Comparison of ENCODE assay signal across 10 mouse cellular contexts in genomic region chr11:50565466-50566211, GRCm38 (mm10). TPM values are rescaled to one million over a fixed set of nuclear protein-coding genes. Genes with fewer than 3 reads are reported as not detected.
DNase-seq lines count a peak whose midpoint lies in the region; TF ChIP-seq lines count a peak whose summit lies in the region.
"Had no signal": no experiment of that assay in that cellular context is flagged by ENCODE, and none has a peak within 500 bp of the region (broad histone marks: within the 10 kb centered on the region; RNA-seq: fewer than 3 reads in every experiment).

No protein-coding gene starts in this region.

- H3K27me3 ChIP-seq in testis, adult 2 months (ENCODE audit: control insufficient read depth, insufficient read depth, low read length): no peaks in the 10 kb centered on the region

- TF ChIP-seq CTCF in testis, adult 2 months (IDR thresholded peaks at IDR 0.05; ENCODE audit: control insufficient read depth, insufficient read depth, insufficient replicate concordance, low read depth, low read length): no peak

- H3K4me3 ChIP-seq in testis, adult 2 months (ENCODE audit: control insufficient read depth, low read depth, low read length): peak overlapping the region; percentile 1; the same call in 1 of the 2 replicates

- DNase-seq in testis, postnatal 10 days (ENCODE audit: low spot score): no peak
- DNase-seq in fibroblast of lung, adult 2 months (ENCODE audit: low read depth): peak; percentile 54
- peak; percentile 21 for DNase-seq in lung, postnatal 36 days
- DNase-seq in spleen, adult 12 weeks (ENCODE audit: low spot score): no peak
- DNase-seq in gastrocnemius, postnatal 14 days: no peak
- no peak for DNase-seq in embryo, embryonic 11 days
- DNase-seq: cerebellum, postnatal 25 days; right cerebral cortex, adult 18-20 months had no signal

- TF ChIP-seq POLR2A in testis, adult 2 months (IDR thresholded peaks at IDR 0.05; ENCODE audit: control insufficient read depth, low read depth, low read length): no peak

- no peaks in the 10 kb centered on the region for H3K36me3 ChIP-seq in testis, adult 2 months (ENCODE audit: control insufficient read depth, insufficient read depth, low read length)

- H3K27ac ChIP-seq in testis, adult 2 months (ENCODE audit: control insufficient read depth, insufficient read depth, low read depth, low read length): no peak overlapping the region

- peaks cover 5% of the 10 kb centered on the region; the same call in 1 of the 2 replicates for H3K4me1 ChIP-seq in testis, adult 2 months (ENCODE audit: control insufficient read depth, insufficient read depth, low read length)

- intact Hi-C loops in gastrocnemius, postnatal 14 days (cut with DNase I; ENCODE audit: low total_unique reads): no loop called here

RNA-seq across cellular contexts. Expression of gene Adamts2, which starts 36.2 kb away (rescaled TPM):
- 3.0 and 3.2 TPM in 2 replicates for polyA plus RNA-seq in testis, adult 2 months (2012; rRNA removed)
- 10 to 100 TPM; 19.0 to 26.6 TPM for total RNA-seq in gastrocnemius, postnatal 14 days (2021)
- total RNA-seq: monocyte, adult 5-6 weeks had no signal

Comparison
In these comparisons a context has a peak if more than half of its experiments do, and no peak if none do; other contexts are left out.
1. DNase-seq: peak in fibroblast of lung, adult 2 months (single experiment) and lung, postnatal 36 days (single experiment); none in testis, postnatal 10 days (single experiment), spleen, adult 12 weeks (single experiment), gastrocnemius, postnatal 14 days (single experiment) and embryo, embryonic 11 days (single experiment).